Mouse (Mus musculus): ENCODE measurements around the gene Mmp17. TPM values are rescaled to one million over a fixed set of nuclear protein-coding genes. Genes with fewer than 3 reads are reported as not detected.
"Not testable (repeated sequence)": the region's sequence is repeated elsewhere in the genome, so short reads cannot be mapped to it uniquely, and the experiment has no call there.

The Mmp17 gene
- total RNA-seq, 4 experiments from 2014 or later, result 83.3 to 102 (median 90.9) TPM

DNA sequence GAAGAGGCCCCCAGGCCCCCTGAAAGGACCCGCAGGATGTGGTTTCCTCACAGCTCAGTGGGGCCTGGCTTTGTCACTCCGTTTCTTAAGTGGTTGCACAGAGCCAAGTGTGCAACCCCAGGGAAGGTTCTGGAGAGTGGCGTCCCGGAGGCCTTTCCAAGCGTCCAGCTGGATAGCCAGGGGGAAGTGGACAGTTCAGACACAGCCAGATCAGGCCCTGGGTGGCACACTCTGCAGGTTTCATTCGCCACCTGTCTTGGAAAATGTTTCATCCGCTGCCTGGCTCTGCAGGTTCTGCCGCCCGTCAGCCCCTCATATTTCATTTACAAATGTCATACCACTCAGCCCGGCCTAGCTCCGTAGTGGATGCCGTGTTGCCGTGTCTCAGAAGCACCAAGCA lies 2.5 kb downstream of the Mmp17 start:
- no peak for DNase-seq (ENCODE audit: low spot score in 2 of 2)

DNA sequence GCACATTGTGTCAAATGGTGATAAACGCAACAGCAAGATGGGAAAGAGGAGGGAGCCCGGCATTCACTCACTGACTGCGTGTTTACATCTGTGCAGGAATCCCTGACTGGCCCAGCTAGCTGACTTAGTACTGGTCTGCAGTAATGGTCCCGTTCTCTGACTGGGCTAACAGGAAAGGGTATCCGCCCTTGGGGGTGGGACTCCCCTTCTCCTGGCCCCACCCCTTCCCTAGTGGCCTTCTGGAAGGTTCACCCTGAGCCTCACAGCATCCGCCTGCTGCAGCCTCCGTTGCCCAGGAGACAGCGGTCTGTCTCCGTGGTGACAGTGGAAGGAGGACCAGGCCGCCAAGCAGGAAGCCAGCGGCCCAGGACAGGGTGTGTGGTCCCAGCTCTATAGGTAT lies 6.9 kb downstream of the Mmp17 start:
- DNase-seq (ENCODE audit: low spot score in 2 of 2), result peak in 1 of 2 experiments; percentile 57

DNA sequence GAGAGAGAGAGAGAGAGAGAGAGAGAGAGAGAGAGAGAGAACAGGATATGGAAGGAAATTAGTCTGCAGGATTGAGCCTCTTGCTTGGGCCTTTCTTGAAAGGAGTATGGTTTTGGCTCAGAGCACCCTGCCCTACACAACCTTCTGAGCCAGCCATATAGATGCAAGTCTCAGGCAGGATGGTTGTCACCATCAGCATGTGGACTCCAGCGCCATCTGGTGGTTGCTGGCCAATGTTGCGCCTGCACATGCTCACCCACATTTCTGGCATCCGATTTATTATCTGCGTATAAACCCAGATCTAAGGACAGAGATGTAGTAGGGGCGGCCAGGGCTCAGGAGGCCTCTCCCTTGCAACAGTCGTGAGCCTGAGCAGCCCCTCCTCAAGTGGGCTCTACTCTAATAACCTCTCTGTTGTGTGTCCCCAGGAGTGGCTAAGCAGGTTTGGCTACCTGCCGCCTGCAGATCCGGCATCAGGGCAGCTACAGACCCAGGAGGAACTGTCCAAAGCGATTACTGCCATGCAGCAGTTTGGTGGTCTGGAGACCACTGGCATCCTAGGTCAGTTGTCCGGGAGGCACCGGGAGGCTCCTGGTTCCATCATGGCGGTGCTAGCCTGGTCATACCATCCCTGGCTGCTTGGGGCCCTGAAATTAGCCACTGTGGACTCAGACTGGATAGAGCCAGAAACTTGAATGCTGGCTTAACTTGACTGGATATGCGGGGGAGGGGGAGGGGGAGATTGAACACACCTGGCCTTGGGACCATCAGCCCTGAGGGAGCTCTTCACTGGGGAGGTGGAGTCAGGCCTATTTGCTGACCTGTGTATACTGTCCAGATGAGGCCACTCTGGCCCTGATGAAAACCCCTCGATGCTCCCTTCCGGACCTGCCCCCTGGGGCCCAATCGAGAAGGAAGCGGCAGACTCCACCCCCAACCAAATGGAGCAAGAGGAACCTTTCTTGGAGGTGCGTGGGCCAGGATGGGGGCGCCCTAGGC lies 10.4 kb downstream of the Mmp17 start:
- peak; percentile 67 to 73 for DNase-seq (ENCODE audit: low spot score in 2 of 2)

DNA sequence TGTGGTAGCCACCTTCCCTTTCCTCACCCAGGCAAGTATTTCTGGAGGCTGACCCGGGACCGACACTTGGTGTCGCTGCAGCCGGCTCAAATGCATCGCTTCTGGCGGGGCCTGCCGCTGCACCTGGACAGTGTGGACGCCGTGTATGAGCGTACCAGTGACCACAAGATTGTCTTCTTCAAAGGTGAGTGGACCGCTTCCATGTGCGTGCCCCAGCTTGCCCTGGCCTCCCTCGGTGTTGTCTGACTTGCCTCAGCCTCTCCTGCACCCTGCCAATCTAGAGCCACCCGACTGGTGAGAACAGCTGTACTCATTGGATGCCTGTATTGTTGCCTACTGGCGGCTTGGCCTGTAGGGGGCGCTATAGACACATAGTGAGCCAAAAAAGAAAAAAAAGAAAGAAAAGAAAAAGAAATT lies 18.1 kb downstream of the Mmp17 start:
- no peak for DNase-seq (ENCODE audit: low spot score in 2 of 2)

DNA sequence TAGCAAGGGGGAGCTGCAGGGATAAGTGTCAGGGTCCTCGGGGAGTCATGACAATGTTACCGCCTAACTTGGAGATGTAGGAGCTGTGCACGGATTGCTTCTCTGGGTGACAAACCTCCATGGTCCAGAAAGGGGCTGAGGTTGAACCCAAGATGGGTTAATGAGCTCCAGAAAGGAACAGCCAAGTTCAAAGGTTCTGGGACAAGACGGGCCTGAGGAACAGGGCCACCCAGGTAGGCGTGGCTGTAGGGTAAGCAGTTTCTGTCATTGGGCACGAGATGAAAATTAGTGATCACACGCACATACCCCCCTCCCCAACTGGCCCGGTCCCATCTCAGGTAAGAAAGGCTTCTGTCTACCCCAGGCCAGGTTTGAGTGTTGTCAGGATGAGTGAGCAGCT lies 23.5 kb downstream of the Mmp17 start:
- DNase-seq (ENCODE audit: low spot score in 2 of 2), result no peak

DNA sequence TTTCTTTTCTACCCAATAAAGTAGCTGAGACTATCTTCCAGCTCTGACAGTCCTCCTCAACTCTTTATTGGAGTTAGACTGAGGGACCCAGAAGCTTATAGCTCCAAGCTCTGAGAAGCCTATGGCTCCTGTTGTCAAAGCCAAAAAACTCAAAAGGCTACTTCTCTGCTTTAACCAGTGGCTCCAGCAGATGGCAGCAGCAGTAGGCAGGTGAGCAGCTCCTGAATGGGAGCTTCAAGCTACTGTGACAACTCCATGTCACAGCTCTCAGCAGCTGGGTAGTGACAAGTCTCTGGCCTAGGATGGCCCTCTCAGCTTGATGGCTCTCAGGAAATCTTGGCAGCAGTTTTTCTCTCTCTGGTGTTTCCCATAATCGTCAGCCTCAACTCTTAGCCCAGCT lies 27.1 kb downstream of the Mmp17 start:
- peak in 1 of 2 experiments; percentile 63 for DNase-seq (ENCODE audit: low spot score in 2 of 2)

DNA sequence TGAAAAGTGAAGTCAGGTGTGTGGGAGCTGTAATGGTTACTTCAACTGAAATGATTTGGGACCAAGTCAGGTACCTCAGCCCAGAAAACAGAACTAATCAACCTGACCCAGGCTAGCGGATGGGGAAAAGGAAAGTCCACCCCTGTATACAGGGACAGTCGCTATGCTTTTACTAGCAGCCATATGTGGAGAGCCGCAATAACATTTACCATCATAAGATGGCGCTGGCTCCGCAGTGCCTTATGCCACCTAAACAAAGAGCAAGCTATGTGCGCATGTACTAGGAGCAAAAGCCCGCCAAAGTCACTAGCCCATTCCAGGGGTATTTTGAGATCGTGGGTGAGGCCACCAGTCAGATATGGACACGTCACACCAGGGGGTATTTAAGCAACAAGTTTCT lies 36.6 kb downstream of the Mmp17 start:
- not testable (repeated sequence) for DNase-seq (ENCODE audit: low spot score in 2 of 2)

DNA sequence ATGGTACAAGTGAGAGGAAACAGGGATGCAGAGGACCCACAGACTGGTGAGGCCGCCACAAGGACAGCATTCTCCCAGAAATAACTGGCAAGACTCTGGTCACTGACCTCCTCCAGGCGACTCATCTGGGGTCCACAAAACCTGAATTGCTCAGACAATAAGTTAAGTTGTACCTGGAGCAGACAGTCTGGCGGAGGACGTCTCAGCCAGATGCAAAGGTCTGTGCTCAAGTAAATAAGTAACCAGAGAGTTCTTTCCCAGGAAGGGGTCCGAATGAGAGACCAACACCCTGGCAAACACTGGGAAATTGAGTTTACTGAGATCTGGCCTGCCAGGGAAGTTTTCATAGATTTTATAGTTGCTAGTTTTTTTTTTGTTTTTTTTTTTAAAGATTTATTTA lies 37.4 kb downstream of the Mmp17 start:
- no peak for DNase-seq (ENCODE audit: low spot score in 2 of 2)

DNA sequence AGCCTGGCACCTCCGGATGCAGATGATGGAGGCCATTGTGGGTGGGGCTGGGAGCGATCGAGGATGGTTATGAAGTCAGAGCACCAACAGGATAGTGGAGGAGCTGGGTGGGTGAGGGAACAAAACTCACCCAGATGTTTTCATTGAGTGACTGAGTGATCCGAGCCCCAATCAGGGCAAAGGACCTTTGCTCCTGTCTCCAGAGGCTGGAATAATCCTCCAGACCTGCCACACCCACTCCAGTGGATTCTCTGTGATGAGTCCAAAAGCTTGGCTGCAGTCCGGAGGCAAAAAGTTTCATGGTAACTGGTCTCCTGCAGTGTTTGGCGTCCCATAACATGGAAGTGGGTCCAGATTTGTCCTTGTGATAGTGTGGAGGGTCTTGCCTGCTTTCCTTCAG lies 42.1 kb downstream of the Mmp17 start:
- no peak for DNase-seq (ENCODE audit: low spot score in 2 of 2)

DNA sequence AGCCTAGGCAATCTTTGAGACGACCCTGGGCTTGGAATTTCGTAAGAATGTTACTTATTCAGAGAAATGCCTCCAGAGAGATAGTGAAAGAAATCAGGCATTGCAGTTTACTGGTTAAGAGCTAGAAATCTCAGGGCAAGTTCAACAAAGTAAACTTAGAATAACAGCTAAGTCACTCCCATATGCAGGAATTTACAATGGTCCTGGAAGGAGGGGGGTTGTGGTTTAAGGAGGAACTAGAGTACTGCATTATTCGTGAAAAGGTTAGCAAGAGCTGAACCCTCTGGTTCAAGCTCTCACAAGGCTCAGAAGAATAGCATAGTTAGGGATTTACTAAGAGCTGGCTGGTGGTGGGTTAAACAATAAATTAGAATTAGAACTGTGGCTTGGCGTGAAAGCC lies 42.6 kb downstream of the Mmp17 start:
- DNase-seq (ENCODE audit: low spot score in 2 of 2), result not testable (repeated sequence)

DNA sequence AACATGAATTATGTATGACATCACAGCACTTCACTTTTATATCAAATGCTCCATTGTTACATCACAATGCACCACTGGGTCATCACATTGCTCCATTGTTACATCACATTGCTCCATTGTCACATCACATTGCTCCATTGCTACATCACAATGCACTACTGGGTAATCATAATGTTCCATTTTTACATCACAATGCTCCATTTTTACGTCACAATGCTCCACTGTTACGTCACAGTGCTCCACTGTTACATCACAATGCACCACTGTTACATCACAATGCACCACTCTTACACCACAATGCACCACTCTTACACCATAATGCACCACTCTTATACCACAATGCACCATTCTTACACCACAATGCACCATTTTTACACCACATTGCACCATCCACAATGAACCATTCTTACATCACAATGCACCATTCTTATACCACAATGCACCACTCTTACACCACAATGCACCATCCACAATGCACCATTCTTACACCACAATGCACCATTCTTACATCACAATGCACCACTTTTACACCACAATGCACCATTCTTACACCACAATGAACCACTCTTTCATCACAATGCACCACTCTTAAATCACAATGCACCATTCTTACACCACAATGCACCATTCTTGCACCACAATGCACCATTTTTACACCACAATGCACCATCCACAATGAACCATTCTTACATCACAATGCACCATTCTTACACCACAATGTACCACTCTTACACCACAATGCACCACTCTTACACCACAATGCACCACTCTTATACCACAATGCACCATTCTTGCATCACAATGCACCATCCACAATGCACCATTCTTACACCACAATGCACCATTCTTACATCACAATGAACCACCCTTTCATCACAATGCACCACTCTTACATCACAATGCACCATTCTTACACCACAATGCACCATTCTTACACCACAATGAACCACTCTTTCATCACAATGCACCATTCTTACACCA lies 48.6 kb downstream of the Mmp17 start:
- not testable (repeated sequence) for DNase-seq (ENCODE audit: low spot score in 2 of 2)

DNA sequence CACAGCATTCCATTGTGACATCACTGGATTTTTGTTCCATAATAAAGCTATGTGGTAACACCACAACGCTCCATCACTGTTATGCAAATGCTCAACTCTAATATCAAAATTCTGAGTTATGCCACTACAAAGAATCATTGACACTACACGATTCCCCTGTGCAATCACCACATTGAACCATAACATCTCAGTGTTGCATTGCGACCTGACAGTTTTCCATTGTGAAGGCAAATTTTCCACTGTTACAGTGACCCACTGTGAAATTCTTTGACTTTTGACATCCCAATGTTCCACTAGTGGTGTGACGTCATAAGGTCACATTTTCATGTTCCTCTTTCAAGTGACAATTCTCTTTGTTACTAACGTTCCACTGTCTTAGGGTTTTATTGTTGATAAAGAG lies 66.9 kb downstream of the Mmp17 start:
- DNase-seq (ENCODE audit: low spot score in 2 of 2), result no peak

DNA sequence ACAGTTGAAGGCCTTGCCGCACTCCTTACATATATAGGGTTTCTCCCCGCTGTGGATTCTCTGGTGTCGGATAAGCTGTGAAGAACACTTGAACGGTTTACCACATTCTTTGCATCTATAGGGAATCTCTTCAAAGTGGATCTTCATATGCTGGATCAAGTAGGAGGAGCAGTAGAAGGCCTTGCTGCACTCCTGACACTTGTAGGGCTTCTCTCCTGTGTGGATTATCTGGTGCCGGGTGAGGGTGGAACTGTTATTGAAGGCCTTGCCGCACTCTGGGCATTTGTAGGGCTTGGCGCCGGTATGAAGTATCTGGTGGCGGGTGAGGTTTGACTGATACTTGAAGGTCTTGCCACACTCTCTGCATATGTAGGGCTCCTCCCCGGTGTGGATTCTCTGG lies 73.0 kb downstream of the Mmp17 start:
- no peak for DNase-seq (ENCODE audit: low spot score in 2 of 2)

DNA sequence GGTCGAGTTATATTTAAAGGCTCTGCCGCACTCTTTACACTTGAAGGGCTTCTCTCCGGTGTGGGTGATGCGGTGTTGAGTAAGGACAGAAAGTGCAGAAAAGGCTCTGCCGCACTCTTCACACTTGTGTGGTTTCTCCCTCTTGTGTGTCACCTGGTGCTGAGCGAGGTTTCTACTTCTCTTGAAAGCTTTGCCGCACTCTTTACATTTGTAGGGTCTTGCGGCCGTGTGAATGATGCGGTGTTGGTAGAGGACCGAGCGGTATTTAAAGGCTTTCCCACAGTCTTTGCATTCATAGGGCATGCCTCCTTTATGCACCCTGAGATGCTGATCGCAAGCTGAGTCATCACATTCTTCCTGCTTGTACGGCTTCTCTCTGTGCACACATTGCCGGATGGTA lies 74.0 kb downstream of the Mmp17 start:
- no peak for DNase-seq (ENCODE audit: low spot score in 2 of 2)

Other genes with a start within 250 kb of the Mmp17 start
- 100 to 1,000 TPM in 1 of 4 experiments, 10 to 100 TPM in 3; 78.1 to 101 (median 87.3) TPM for gene Sfswap, start 82.9 kb upstream of the Mmp17 start, total RNA-seq (2022)
- 1 to 10 TPM; 6.0 to 7.0 (median 6.2) TPM for gene Zfp11, start 85.9 kb downstream of the Mmp17 start, total RNA-seq (2022)
- not detected for gene Sept14, start 124.3 kb downstream of the Mmp17 start, total RNA-seq (2022)
- 10 to 100 TPM; 73.7 to 91.9 (median 81.3) TPM for gene Mrps17, start 131.3 kb downstream of the Mmp17 start, total RNA-seq (2022)
- 10 to 100 TPM; 87.2 to 95.0 (median 91.5) TPM for gene Nipsnap2, start 140.9 kb downstream of the Mmp17 start, total RNA-seq (2022)
- 10 to 100 TPM; 18.8 to 21.3 (median 19.6) TPM for gene Psph, start 203.3 kb downstream of the Mmp17 start, total RNA-seq (2022)

Measured in left cerebral cortex, adult 8-10 months (tissue).